Mouse (Mus musculus) ES-Bruce4 (cell line): ENCODE measurements around the gene Serinc3. TPM values are rescaled to one million over a fixed set of nuclear protein-coding genes. Genes with fewer than 3 reads are reported as not detected.

Experiments
- H3K27ac ChIP-seq: 2 replicates; pipeline ENCODE4 v1.5.1; 2012; ENCODE audit warnings: low read length, inconsistent platforms; ENCODE audit not compliant: insufficient read depth
- H3K27me3 ChIP-seq: 2 replicates; pipeline ENCODE4 v1.6.1; 2012; ENCODE audit warnings: mild to moderate bottlenecking, low read length, inconsistent platforms; ENCODE audit not compliant: control insufficient read depth, poor library complexity, insufficient read depth, severe bottlenecking
- H3K36me3 ChIP-seq: 2 replicates; pipeline ENCODE4 v1.6.1; 2012; ENCODE audit warnings: inconsistent platforms, mild to moderate bottlenecking, low read length, moderate library complexity; ENCODE audit not compliant: control insufficient read depth, poor library complexity, insufficient read depth, severe bottlenecking
- H3K4me1 ChIP-seq: one replicate; pipeline ENCODE4 v1.8.1; 2011; ENCODE audit warnings: low read length; ENCODE audit not compliant: control insufficient read depth, insufficient read depth
- H3K4me3 ChIP-seq: 2 replicates; pipeline ENCODE4 v1.5.1; 2011; ENCODE audit warnings: low read depth, mild to moderate bottlenecking, low read length
- H3K9ac ChIP-seq: 2 replicates; pipeline ENCODE4 v1.6.1; 2012; ENCODE audit warnings: low read depth, mild to moderate bottlenecking, inconsistent platforms; ENCODE audit not compliant: poor library complexity, severe bottlenecking
- H3K9me3 ChIP-seq: replicated peaks from 2 replicates; pipeline ENCODE4 v1.6.1; 2012; ENCODE audit warnings: mild to moderate bottlenecking, low read length, inconsistent platforms; ENCODE audit not compliant: control insufficient read depth, poor library complexity, insufficient read depth, severe bottlenecking
- CTCF ChIP-seq: IDR thresholded peaks from one replicate; pipeline ENCODE4 v1.8.1; 2011; ENCODE audit warnings: low read depth, low read length
- EP300 ChIP-seq: IDR thresholded peaks from 2 replicates; pipeline ENCODE4 v1.6.1; 2011; ENCODE audit warnings: low read depth, low read length; ENCODE audit not compliant: insufficient read depth
- POLR2A ChIP-seq: IDR thresholded peaks from one replicate; pipeline ENCODE4 v1.8.1; 2011; ENCODE audit warnings: low read length; ENCODE audit not compliant: insufficient read depth
- polyA plus RNA-seq: library from polyadenylated mRNA; stranded (reverse); fragments of >200 nt; gene quantifications from 2 replicates; pipeline ENCODE4 v1.2.4, GENCODE M21; 2011; ENCODE audit warnings: low read depth; ENCODE audit not compliant: missing spikeins, insufficient read depth, insufficient read length

The Serinc3 gene
- polyA plus RNA-seq, 1 experiment: 146 TPM

GRCm38 (mm10) chr2:163645700-163646460, 949 bp upstream of the Serinc3 start:
- Histone ChIP-seq H3K27me3 (no peaks in the 10 kb centered on the region), H3K9ac (0 out of 2 replicates have a peak overlapping the region, but pooled peaks have one; percentile 13)
- TF ChIP-seq POLR2A: no peak
- no peak for TF ChIP-seq CTCF
- TF ChIP-seq EP300: no peak

GRCm38 (mm10) chr2:163644047-163644446, 884 bp downstream of the Serinc3 start:
- TF ChIP-seq CTCF (no peak), EP300 (no peak), POLR2A (no peak)
- peak overlapping the region; percentile 99 for H3K4me3 ChIP-seq
- H3K27ac ChIP-seq: peak overlapping the region; percentile 52; the same call in 1 of the 2 replicates
- peaks cover 3% of the 10 kb centered on the region for H3K9me3 ChIP-seq
- H3K36me3 ChIP-seq: peaks cover 2% of the 10 kb centered on the region; the same call in 1 of the 2 replicates
- peak overlapping the region; percentile 90 for H3K9ac ChIP-seq
- H3K4me1 ChIP-seq: peaks cover 2% of the 10 kb centered on the region
- H3K27me3 ChIP-seq: no peaks in the 10 kb centered on the region

More at GRCm38 (mm10) chr2:163645700-163646460, 949 bp upstream of the Serinc3 start:
- Histone ChIP-seq H3K4me3 (no peak overlapping the region), H3K27ac (no peak overlapping the region), H3K4me1 (no peaks in the 10 kb centered on the region), H3K36me3 (no peaks in the 10 kb centered on the region; the same call in 1 of the 2 replicates), H3K9me3 (peaks cover 20% of the 10 kb centered on the region)

- TF ChIP-seq EP300 (no peak), POLR2A (no peak), CTCF (no peak)
- no peaks in the 10 kb centered on the region for H3K9me3 ChIP-seq
- peaks cover 2% of the 10 kb centered on the region for H3K4me1 ChIP-seq
- H3K9ac ChIP-seq: peak overlapping the region; percentile 90
- H3K27ac ChIP-seq: 0 out of 2 replicates have a peak overlapping the region, but pooled peaks have one; percentile 25
- H3K4me3 ChIP-seq: peak overlapping the region; percentile 49
- no peaks in the 10 kb centered on the region for H3K27me3 ChIP-seq
- peaks cover 2% of the 10 kb centered on the region; the same call in 1 of the 2 replicates for H3K36me3 ChIP-seq
Observed at GRCm38 (mm10) chr2:163643576-163643971, 1.4 kb downstream of the Serinc3 start.

- no peaks in the 10 kb centered on the region for H3K9me3 ChIP-seq
- H3K27me3 ChIP-seq: no peaks in the 10 kb centered on the region
- H3K9ac ChIP-seq: peak overlapping the region; percentile 90
- H3K27ac ChIP-seq: peak overlapping the region; percentile 40; the same call in 1 of the 2 replicates
- TF ChIP-seq CTCF (no peak), POLR2A (no peak), EP300 (0 out of 2 replicates have a peak, but pooled peaks have one; percentile 51)
- H3K4me1 ChIP-seq: peaks cover 2% of the 10 kb centered on the region
- H3K36me3 ChIP-seq: peaks cover 2% of the 10 kb centered on the region; the same call in 1 of the 2 replicates
- H3K4me3 ChIP-seq: peak overlapping the region; percentile 45
Observed at GRCm38 (mm10) chr2:163642685-163643575, 2.0 kb downstream of the Serinc3 start.

- Histone ChIP-seq H3K27ac (no peak overlapping the region), H3K36me3 (peaks cover 6% of the 10 kb centered on the region), H3K4me1 (peaks cover 2% of the 10 kb centered on the region), H3K27me3 (no peaks in the 10 kb centered on the region), H3K9ac (no peak overlapping the region), H3K9me3 (no peaks in the 10 kb centered on the region), H3K4me3 (no peak overlapping the region)
- no peak for TF ChIP-seq POLR2A
- no peak for TF ChIP-seq CTCF
- no peak for TF ChIP-seq EP300
Observed at GRCm38 (mm10) chr2:163641681-163642080, 3.2 kb downstream of the Serinc3 start.
